Mouse (Mus musculus) CH12.LX (cell line): ENCODE measurements around the gene Cfdp1. TPM values are rescaled to one million over a fixed set of nuclear protein-coding genes. Genes with fewer than 3 reads are reported as not detected.

ENCODE experiments used
- DNase-seq: peaks from one replicate; pipeline ENCODE4 v3.0.0-alpha.2; 2013; ENCODE audit errors: extremely low read depth
- H3K27ac ChIP-seq: 2 replicates; pipeline ENCODE4 v1.5.1; 2012; ENCODE audit warnings: low read depth, mild to moderate bottlenecking, control low read depth, moderate library complexity; ENCODE audit not compliant: insufficient read depth
- H3K27me3 ChIP-seq: replicated peaks from 2 replicates; pipeline ENCODE3; 2012; ENCODE audit warnings: inconsistent platforms
- H3K36me3 ChIP-seq, 2 experiments: replicated peaks in 1 of 2; 2 replicates each; pipeline versions ENCODE3 to v1.6.1; 2012; ENCODE audit warnings: inconsistent platforms in 1 of 2, low read length in 1 of 2, mild to moderate bottlenecking in 1 of 2, mixed read lengths in 1 of 2, moderate library complexity in 1 of 2; ENCODE audit not compliant: control insufficient read depth in 1 of 2, insufficient read depth in 1 of 2
- H3K4me1 ChIP-seq, 2 experiments: 2 replicates each; pipeline ENCODE4 v1.6.1; 2012; ENCODE audit warnings: inconsistent platforms in 1 of 2, moderate library complexity in 1 of 2; ENCODE audit not compliant: insufficient read depth in 2 of 2, control insufficient read depth in 1 of 2
- H3K4me2 ChIP-seq: 2 replicates; pipeline ENCODE4 v1.6.1; 2012; ENCODE audit warnings: low read depth, mild to moderate bottlenecking, control low read depth; ENCODE audit not compliant: poor library complexity, insufficient read depth, severe bottlenecking
- H3K4me3 ChIP-seq, 3 experiments: fragments of 150-350 bp in 1 of 3; sonication (generic) in 1 of 3; replicated peaks in 1 of 3; 2 replicates each; pipeline versions ENCODE3 to v1.5.1; 2011 to 2012; ENCODE audit warnings: low read depth in 2 of 3, low read length in 2 of 3, mild to moderate bottlenecking in 2 of 3, moderate library complexity in 2 of 3, control low read depth in 1 of 3, improper control_type of control experiment in 1 of 3, inconsistent platforms in 1 of 3, mixed read lengths in 1 of 3; ENCODE audit not compliant: poor library complexity in 1 of 3
- H3K79me2 ChIP-seq: replicated peaks from 2 replicates; pipeline ENCODE4 v1.6.1; 2012; ENCODE audit warnings: mild to moderate bottlenecking, moderate library complexity; ENCODE audit not compliant: control insufficient read depth, poor library complexity, insufficient read depth, severe bottlenecking; ENCODE audit errors: extremely low read depth
- H3K9ac ChIP-seq: 2 replicates; pipeline ENCODE4 v1.6.1; 2012; ENCODE audit warnings: low read depth, mild to moderate bottlenecking, control low read depth, moderate library complexity; ENCODE audit not compliant: insufficient read depth
- H3K9me3 ChIP-seq: replicated peaks from 2 replicates; pipeline ENCODE3; 2012; ENCODE audit warnings: low read length, inconsistent platforms, mixed read lengths
- BHLHE40 ChIP-seq: IDR thresholded peaks from 2 replicates; pipeline ENCODE4 v1.6.1; 2011; ENCODE audit warnings: mild to moderate bottlenecking, low read depth, low read length, improper control_type of control experiment
- CHD1 ChIP-seq: IDR thresholded peaks from 2 replicates; pipeline ENCODE4 v1.6.1; 2012; ENCODE audit warnings: low read depth, low read length, improper control_type of control experiment, inconsistent platforms
- E2F4 ChIP-seq: IDR thresholded peaks from 2 replicates; pipeline ENCODE4 v1.6.1; 2011; ENCODE audit warnings: low read depth, low read length, improper control_type of control experiment; ENCODE audit not compliant: insufficient replicate concordance
- EP300 ChIP-seq: IDR thresholded peaks from 2 replicates; pipeline ENCODE4 v1.6.1; 2011; ENCODE audit warnings: low read length, improper control_type of control experiment
- GABPA ChIP-seq: IDR thresholded peaks from 2 replicates; pipeline ENCODE4 v1.6.1; 2012; ENCODE audit warnings: low read depth, low read length, improper control_type of control experiment, inconsistent platforms; ENCODE audit not compliant: insufficient replicate concordance
- IRF4 ChIP-seq: IDR thresholded peaks from 2 replicates; pipeline ENCODE4 v1.6.1; 2014; ENCODE audit warnings: low read depth, mild to moderate bottlenecking, inconsistent platforms, low read length, improper control_type of control experiment
- KAT2A ChIP-seq: IDR thresholded peaks from 2 replicates; pipeline ENCODE4 v1.6.1; 2012; ENCODE audit warnings: low read length, improper control_type of control experiment, inconsistent platforms; ENCODE audit not compliant: insufficient replicate concordance
- MEF2A ChIP-seq: IDR thresholded peaks from 2 replicates; pipeline ENCODE4 v1.6.1; 2014; ENCODE audit warnings: low read depth, mild to moderate bottlenecking, inconsistent platforms, low read length, improper control_type of control experiment, borderline replicate concordance
- MXI1 ChIP-seq: IDR thresholded peaks from 2 replicates; pipeline ENCODE4 v1.6.1; 2011; ENCODE audit warnings: mild to moderate bottlenecking, low read depth, low read length, improper control_type of control experiment
- MYC ChIP-seq: IDR thresholded peaks from 2 replicates; pipeline ENCODE4 v1.6.1; 2011; ENCODE audit warnings: low read depth, mild to moderate bottlenecking, improper control_type of control experiment, low read length
- NELFE ChIP-seq: IDR thresholded peaks from 2 replicates; pipeline ENCODE4 v1.6.1; 2011; ENCODE audit warnings: low read depth, low read length, improper control_type of control experiment
- NRF1 ChIP-seq: IDR thresholded peaks from 2 replicates; pipeline ENCODE4 v1.6.1; 2014; ENCODE audit warnings: low read depth, mild to moderate bottlenecking, inconsistent platforms, low read length, improper control_type of control experiment, moderate library complexity
- POLR2A ChIP-seq: IDR thresholded peaks from 2 replicates; pipeline ENCODE4 v1.6.1; 2011; ENCODE audit warnings: low read depth, mild to moderate bottlenecking, improper control_type of control experiment, low read length
- POLR2AphosphoS2 ChIP-seq: IDR thresholded peaks from 2 replicates; pipeline ENCODE4 v1.6.1; 2011; ENCODE audit warnings: low read depth, low read length, improper control_type of control experiment
- RCOR1 ChIP-seq: conservative IDR thresholded peaks from 2 replicates; pipeline ENCODE4 v1.6.1; 2012; ENCODE audit warnings: low read depth, mild to moderate bottlenecking, inconsistent platforms, low read length, improper control_type of control experiment
- TBP ChIP-seq: conservative IDR thresholded peaks from 2 replicates; pipeline ENCODE4 v1.6.1; 2011; ENCODE audit warnings: low read depth, low read length, improper control_type of control experiment
- TCF12 ChIP-seq: IDR thresholded peaks from 2 replicates; pipeline ENCODE4 v1.6.1; 2014; ENCODE audit warnings: low read depth, mild to moderate bottlenecking, inconsistent platforms, low read length, improper control_type of control experiment
- USF2 ChIP-seq: conservative IDR thresholded peaks from 2 replicates; pipeline ENCODE4 v1.6.1; 2011; ENCODE audit warnings: low read depth, low read length, improper control_type of control experiment
- ZC3H11A ChIP-seq: IDR thresholded peaks from 2 replicates; pipeline ENCODE4 v1.6.1; 2012; ENCODE audit warnings: low read depth, mild to moderate bottlenecking, inconsistent platforms, low read length, improper control_type of control experiment
- ZMIZ1 ChIP-seq: IDR thresholded peaks from 2 replicates; pipeline ENCODE4 v1.6.1; 2012; ENCODE audit warnings: low read depth, mild to moderate bottlenecking, inconsistent platforms, low read length, improper control_type of control experiment
- dilution Hi-C: fragments of 300-500 bp; cut with MboI; formaldehyde crosslinking; loops from 2 replicates; pipeline ENCODE4 v1.14.3; 2020; ENCODE audit warnings: low sequenced_read_pairs; ENCODE audit not compliant: extremely low pct_unique_long_range_greater_than_20kb, extremely low pct_ligation_motif_present
- in situ Hi-C: fragments of 300-500 bp; cut with MboI; formaldehyde crosslinking; loops from 3 replicates; pipeline ENCODE4 v1.14.3; 2019; ENCODE audit warnings: low sequenced_read_pairs, low pct_ligation_motif_present, low pct_unique_long_range_greater_than_20kb, mixed read lengths
- polyA plus RNA-seq: library from polyadenylated mRNA; unstranded; fragments of >175 nt; gene quantifications from 2 replicates; pipeline ENCODE4 v1.2.1, GENCODE M21; 2012; ENCODE audit warnings: low read depth; ENCODE audit not compliant: insufficient read length
- total RNA-seq, 2 experiments: library from RNA; depleted of rRNA; stranded (reverse); fragments of 300-350 nt in 1 of 2; fragments of >200 nt in 1 of 2; gene quantifications; 2 replicates each; pipeline ENCODE4 v1.2.3; 2012 to 2014

Gene Cfdp1
- total and polyA plus RNA-seq, 3 experiments, result 113 to 210 (median 169) TPM

DNA sequence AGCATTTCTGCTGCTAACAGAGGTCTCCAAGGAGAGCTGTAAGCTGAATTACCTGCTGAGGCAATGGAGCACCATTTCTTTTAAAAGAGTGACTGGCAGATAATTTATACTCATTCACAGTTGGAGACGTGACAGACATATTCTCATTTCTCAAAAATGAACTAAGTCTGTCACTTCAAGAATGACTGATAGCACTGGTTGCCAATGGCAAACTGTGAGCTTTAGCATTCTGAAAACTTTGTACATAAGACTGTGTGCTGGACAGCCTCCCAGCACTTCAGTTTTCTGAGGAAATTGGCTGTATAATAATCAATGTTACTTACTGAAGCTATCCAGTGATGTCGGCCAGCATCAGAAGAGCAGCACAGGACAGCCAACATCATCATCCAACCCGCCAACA, 46.1 kb downstream of the Cfdp1 start:
- H3K9me3 ChIP-seq, result no peaks in the 10 kb centered on the region
- no peak overlapping the region for H3K27ac ChIP-seq
- dilution Hi-C loops (no loop called here), in situ Hi-C loops (no loop called here)
- no peak overlapping the region for H3K4me3 ChIP-seq
- peaks cover 3 to 71% of the 10 kb centered on the region in 2 experiments for H3K36me3 ChIP-seq
- H3K79me2 ChIP-seq, result no peaks in the 10 kb centered on the region
- no peaks in the 10 kb centered on the region for H3K27me3 ChIP-seq
- no peak for DNase-seq
- no peak overlapping the region for H3K4me2 ChIP-seq
- no peaks in the 10 kb centered on the region for H3K4me1 ChIP-seq
- H3K9ac ChIP-seq, result no peak overlapping the region
- TF ChIP-seq GABPA, result no peak
- TF ChIP-seq ZMIZ1, result no peak
- no peak for TF ChIP-seq NELFE
- no peak for TF ChIP-seq NRF1
- TF ChIP-seq E2F4, result no peak
- no peak for TF ChIP-seq IRF4
- TF ChIP-seq TBP, result no peak
- TF ChIP-seq, all 38 proteins: peak for 0

DNA sequence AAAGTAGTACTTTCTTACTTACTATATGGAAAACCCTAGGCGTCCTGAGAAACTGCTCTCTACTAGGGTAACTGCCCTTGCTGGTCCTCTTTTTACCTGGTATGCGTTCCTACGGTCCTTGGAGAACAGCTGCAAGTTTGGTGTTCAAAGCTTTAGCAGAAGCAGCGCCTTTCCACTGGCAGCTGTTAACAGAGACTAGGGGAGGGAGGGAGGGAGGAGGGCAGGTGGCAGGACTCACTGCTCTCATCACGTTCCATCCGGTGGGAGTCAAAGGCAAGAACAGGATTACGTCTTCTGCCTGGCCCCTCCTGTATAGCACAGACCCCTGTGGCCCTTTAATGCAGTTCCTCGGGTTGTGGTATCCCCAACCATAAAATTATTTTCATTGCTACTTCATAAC, 50.7 kb downstream of the Cfdp1 start:
- no peak overlapping the region for H3K9ac ChIP-seq
- peaks cover 3 to 63% of the 10 kb centered on the region in 2 experiments for H3K36me3 ChIP-seq
- in situ Hi-C loops, result no loop called here
- dilution Hi-C loops, result no loop called here
- no peaks in the 10 kb centered on the region for H3K9me3 ChIP-seq
- H3K27ac ChIP-seq, result no peak overlapping the region
- TF ChIP-seq POLR2AphosphoS2, result no peak
- TF ChIP-seq KAT2A, result no peak
- TF ChIP-seq MEF2A, result no peak
- TF ChIP-seq MXI1, result no peak
- TF ChIP-seq BHLHE40, result no peak
- no peak for TF ChIP-seq TCF12
- no peak for TF ChIP-seq EP300
- no peak for TF ChIP-seq RCOR1
- TF ChIP-seq POLR2A, result no peak
- TF ChIP-seq USF2, result no peak
- TF ChIP-seq CHD1, result no peak
- TF ChIP-seq TBP, result no peak
- no peak for TF ChIP-seq ZC3H11A
- TF ChIP-seq MYC, result no peak
- TF ChIP-seq, all 38 proteins: peak for 0
- Histone ChIP-seq H3K79me2 (no peaks in the 10 kb centered on the region), H3K4me2 (no peak overlapping the region), H3K4me3 (no peak overlapping the region), H3K4me1 (no peaks in the 10 kb centered on the region), H3K27me3 (no peaks in the 10 kb centered on the region)
- DNase-seq, result no peak
